Mouse (Mus musculus) erythroblast, embryonic 14.5 days (primary cell): ENCODE results near the gene Atp2c2.

Experiments used
- GATA1 ChIP-seq: IDR thresholded peaks from 2 replicates; pipeline ENCODE4 v1.6.1; 2012; ENCODE audit warnings: low read length, inconsistent platforms, mixed read lengths
- TAL1 ChIP-seq: IDR thresholded peaks from 3 replicates; pipeline ENCODE4 v1.6.1; 2012; ENCODE audit warnings: low read length, inconsistent platforms, mixed read lengths

DNA sequence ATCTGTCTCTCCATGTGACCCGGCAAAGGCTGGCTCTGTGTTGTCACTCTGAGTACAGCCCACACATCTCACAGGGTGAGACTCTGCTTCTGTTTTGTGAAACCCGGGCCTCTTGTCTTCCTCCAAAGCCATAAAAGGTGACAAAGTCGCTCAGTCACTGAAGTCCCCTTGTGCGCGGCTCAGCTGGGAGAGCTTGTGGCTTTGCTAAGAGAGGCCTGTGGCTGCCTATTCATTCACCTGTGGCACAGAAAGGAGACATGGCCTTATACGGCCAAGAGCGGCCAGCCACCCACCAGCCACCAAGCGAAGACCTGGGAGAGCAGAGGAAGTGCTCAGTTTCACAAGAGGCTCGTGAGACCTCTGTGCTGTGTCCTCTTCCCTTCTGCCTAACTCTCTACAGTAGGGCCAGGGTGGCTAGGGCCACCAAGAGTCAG lies 84.3 kb downstream of the Atp2c2 start:
- TF ChIP-seq GATA1 (no peak), TAL1 (no peak)
